Mouse (Mus musculus): Measurements from ENCODE around the gene Afap1.

Gene Afap1

GRCm38 (mm10) chr5:35938249-35939223 is 45.4 kb downstream of the Afap1 start:
- DNase-seq, result no peak

GRCm38 (mm10) chr5:35939958-35940357 is 46.8 kb downstream of the Afap1 start:
- DNase-seq, result no peak

- DNase-seq, result no peak
Observed at GRCm38 (mm10) chr5:35943541-35943940, 50.4 kb downstream of the Afap1 start.

GRCm38 (mm10) chr5:35946841-35947240 is 53.7 kb downstream of the Afap1 start:
- DNase-seq, result no peak

GRCm38 (mm10) chr5:35947427-35947826 is 54.3 kb downstream of the Afap1 start:
- no peak for DNase-seq

- no peak for DNase-seq
Observed at GRCm38 (mm10) chr5:35948225-35948975, 55.3 kb downstream of the Afap1 start.

- no peak for DNase-seq
Observed at GRCm38 (mm10) chr5:35949061-35949460, 55.9 kb downstream of the Afap1 start.

GRCm38 (mm10) chr5:35950504-35950903 is 57.4 kb downstream of the Afap1 start:
- no peak for DNase-seq

GRCm38 (mm10) chr5:35954055-35954718 is 61.1 kb downstream of the Afap1 start:
- no peak for DNase-seq

- no peak for DNase-seq
Observed at GRCm38 (mm10) chr5:35956268-35956667, 63.1 kb downstream of the Afap1 start.

- peak; percentile 46 for DNase-seq
Observed at GRCm38 (mm10) chr5:35958681-35959080, 65.6 kb downstream of the Afap1 start.

- peak; percentile 31 for DNase-seq
Observed at GRCm38 (mm10) chr5:35960168-35960567, 67.0 kb downstream of the Afap1 start.

GRCm38 (mm10) chr5:35961271-35961670 is 68.2 kb downstream of the Afap1 start:
- no peak for DNase-seq

GRCm38 (mm10) chr5:35963635-35964034 is 70.5 kb downstream of the Afap1 start:
- DNase-seq, result no peak

- no peak for DNase-seq
Observed at GRCm38 (mm10) chr5:35965036-35965435, 71.9 kb downstream of the Afap1 start.

- no peak for DNase-seq
Observed at GRCm38 (mm10) chr5:35969857-35970256, 76.7 kb downstream of the Afap1 start.

- peak; percentile 74 for DNase-seq
Observed at GRCm38 (mm10) chr5:35970380-35971105, 77.4 kb downstream of the Afap1 start.

GRCm38 (mm10) chr5:35971841-35972578 is 78.9 kb downstream of the Afap1 start:
- peak; percentile 80 for DNase-seq

- DNase-seq, result no peak
Observed at GRCm38 (mm10) chr5:35972739-35973138, 79.6 kb downstream of the Afap1 start.

- DNase-seq, result peak; percentile 76
Observed at GRCm38 (mm10) chr5:35973800-35974199, 80.7 kb downstream of the Afap1 start.

- no peak for DNase-seq
Observed at GRCm38 (mm10) chr5:35974265-35974664, 81.1 kb downstream of the Afap1 start.

- peak; percentile 82 for DNase-seq
Observed at GRCm38 (mm10) chr5:35975681-35976080, 82.6 kb downstream of the Afap1 start.
